Mouse (Mus musculus) C2C12 (cell line): ENCODE results near the gene Ola1. TPM values are rescaled to one million over a fixed set of nuclear protein-coding genes. Genes with fewer than 3 reads are reported as not detected.

Experiments used
- H3K27me3 ChIP-seq: one replicate; pipeline ENCODE4 v1.6.1; 2011; ENCODE audit not compliant: control insufficient read depth, insufficient read depth, insufficient read length
- H3K36me3 ChIP-seq: one replicate; pipeline ENCODE4 v1.6.1; 2011; ENCODE audit not compliant: control insufficient read depth, insufficient read depth
- H3K4me3 ChIP-seq: one replicate; pipeline ENCODE4 v1.5.1; 2011; ENCODE audit warnings: mild to moderate bottlenecking, control low read depth; ENCODE audit not compliant: poor library complexity, insufficient read depth, severe bottlenecking
- H3K79me2 ChIP-seq: one replicate; pipeline ENCODE4 v1.6.1; 2011; ENCODE audit not compliant: control insufficient read depth, insufficient read depth
- H3K79me3 ChIP-seq: one replicate; pipeline ENCODE4 v1.6.1; 2011; ENCODE audit warnings: low read depth, control low read depth
- H3ac ChIP-seq: one replicate; pipeline ENCODE3; 2011; ENCODE audit warnings: low read depth; ENCODE audit not compliant: control insufficient read depth, insufficient read length
- CEBPB ChIP-seq: IDR thresholded peaks from one replicate; pipeline ENCODE4 v1.6.1; 2011; ENCODE audit warnings: low read depth, mild to moderate bottlenecking, control low read depth, moderate library complexity
- CTCF ChIP-seq: IDR thresholded peaks from one replicate; pipeline ENCODE4 v1.5.1; 2011; ENCODE audit not compliant: control insufficient read depth, insufficient read depth, insufficient read length
- FOSL1 ChIP-seq: IDR thresholded peaks from one replicate; pipeline ENCODE4 v1.8.0; 2011; ENCODE audit warnings: mild to moderate bottlenecking, low read length; ENCODE audit not compliant: poor library complexity, insufficient read depth, severe bottlenecking
- MAX ChIP-seq: IDR thresholded peaks from one replicate; pipeline ENCODE4 v1.6.1; 2011; ENCODE audit warnings: mild to moderate bottlenecking, control low read depth
- MYOD1 ChIP-seq: IDR thresholded peaks from one replicate; pipeline ENCODE4 v1.6.1; 2011; ENCODE audit warnings: low read depth; ENCODE audit not compliant: control insufficient read depth, insufficient read length
- MYOG ChIP-seq: IDR thresholded peaks from one replicate; pipeline ENCODE4 v1.6.1; 2011; ENCODE audit not compliant: control insufficient read depth, insufficient read length; ENCODE audit errors: extremely low read depth
- USF1 ChIP-seq: IDR thresholded peaks from one replicate; pipeline ENCODE4 v1.6.1; 2011; ENCODE audit warnings: low read depth, mild to moderate bottlenecking, control low read depth, moderate library complexity
- long read RNA-seq, 2 experiments: library from polyadenylated mRNA; unstranded; transcript quantifications; one replicate each; pipeline ENCODE4 v2.0.0; 2019 to 2020
- polyA plus RNA-seq: library from polyadenylated mRNA; unstranded; fragments of >200 nt; fragmentation: generic; extraction: Trizol; gene quantifications from one replicate; pipeline ENCODE4 v1.2.1, GENCODE M21; 2012; ENCODE audit warnings: missing spikeins

Ola1 gene
- 40.4 TPM for polyA plus RNA-seq
- long read RNA-seq, experiment 1, transcript Ola1-201 (11 exons, 2,175 nt) = major isoform, 82 of 95 reads
- long read RNA-seq, experiment 1, partial matches to known transcripts = 11 of 95 reads
- long read RNA-seq, experiment 1, other reads (novel, unspliced or antisense) = 1 of 95 reads
- long read RNA-seq, experiment 2, transcript Ola1-201 (11 exons, 2,175 nt) = major isoform, 486 of 516 reads
- long read RNA-seq, experiment 2, partial matches to known transcripts = 10 of 516 reads
- long read RNA-seq, experiment 2, other reads (novel, unspliced or antisense) = 17 of 516 reads

GRCm38 (mm10) chr2:73218913-73219312, at the start of gene Ola1:
TSS of gene Ola1 (minus strand) at chr2:73218924.
- Histone ChIP-seq H3K27me3 (no peaks in the 10 kb centered on the region), H3K79me2 (peaks cover 2% of the 10 kb centered on the region), H3K4me3 (no peak within 1 kb of the TSS), H3ac (no peak within 1 kb of the TSS), H3K79me3 (peaks cover under 1% of the 10 kb centered on the region), H3K36me3 (no peaks in the 10 kb centered on the region)
- TF ChIP-seq CTCF = no peak
- TF ChIP-seq CEBPB = no peak

GRCm38 (mm10) chr2:73268281-73268680, 49.6 kb upstream of the Ola1 start:
- Histone ChIP-seq H3K79me2 (no peaks in the 10 kb centered on the region), H3K36me3 (no peaks in the 10 kb centered on the region), H3ac (no peak overlapping the region), H3K4me3 (no peak overlapping the region), H3K79me3 (no peaks in the 10 kb centered on the region), H3K27me3 (peaks cover 25% of the 10 kb centered on the region)
- TF ChIP-seq CEBPB (no peak), USF1 (no peak), MAX (no peak), CTCF (no peak), MYOD1 (no peak), MYOG (no peak), FOSL1 (no peak)

- Histone ChIP-seq H3K79me2 (no peaks in the 10 kb centered on the region), H3K4me3 (no peak overlapping the region), H3K27me3 (peaks cover 21% of the 10 kb centered on the region), H3K79me3 (no peaks in the 10 kb centered on the region), H3ac (no peak overlapping the region), H3K36me3 (no peaks in the 10 kb centered on the region)
- TF ChIP-seq USF1 (no peak), MYOG (no peak), CTCF (no peak), CEBPB (no peak), MAX (no peak), MYOD1 (no peak), FOSL1 (no peak)
Measured at GRCm38 (mm10) chr2:73267818-73268217, 49.1 kb upstream of the Ola1 start.

GRCm38 (mm10) chr2:73267231-73267630, 48.5 kb upstream of the Ola1 start:
- Histone ChIP-seq H3K79me3 (no peaks in the 10 kb centered on the region), H3K27me3 (peaks cover 16% of the 10 kb centered on the region), H3K4me3 (no peak overlapping the region), H3ac (no peak overlapping the region), H3K79me2 (no peaks in the 10 kb centered on the region), H3K36me3 (no peaks in the 10 kb centered on the region)
- no peak for TF ChIP-seq MAX
- no peak for TF ChIP-seq MYOG
- no peak for TF ChIP-seq FOSL1
- TF ChIP-seq CTCF = no peak

- Histone ChIP-seq H3K27me3 (peaks cover 12% of the 10 kb centered on the region), H3K36me3 (no peaks in the 10 kb centered on the region), H3K79me2 (no peaks in the 10 kb centered on the region), H3ac (no peak overlapping the region), H3K4me3 (no peak overlapping the region), H3K79me3 (no peaks in the 10 kb centered on the region)
- TF ChIP-seq MAX = no peak
- no peak for TF ChIP-seq CTCF
Measured at GRCm38 (mm10) chr2:73266623-73267022, 47.9 kb upstream of the Ola1 start.

- H3K79me2 ChIP-seq = no peaks in the 10 kb centered on the region
- H3K36me3 ChIP-seq = no peaks in the 10 kb centered on the region
- peaks cover 6% of the 10 kb centered on the region for H3K27me3 ChIP-seq
- H3K79me3 ChIP-seq = no peaks in the 10 kb centered on the region
- H3K4me3 ChIP-seq = no peak overlapping the region
- TF ChIP-seq CTCF (no peak), USF1 (no peak), FOSL1 (no peak), CEBPB (no peak), MAX (no peak), MYOD1 (no peak), MYOG (no peak)
- H3ac ChIP-seq = no peak overlapping the region
Measured at GRCm38 (mm10) chr2:73266011-73266410, 47.3 kb upstream of the Ola1 start.
